Mouse (Mus musculus): Measurements from ENCODE around the gene Ddx11.
"Not testable (repeated sequence)": the region's sequence is repeated elsewhere in the genome, so short reads cannot be mapped to it uniquely, and the experiment has no call there.

DNA sequence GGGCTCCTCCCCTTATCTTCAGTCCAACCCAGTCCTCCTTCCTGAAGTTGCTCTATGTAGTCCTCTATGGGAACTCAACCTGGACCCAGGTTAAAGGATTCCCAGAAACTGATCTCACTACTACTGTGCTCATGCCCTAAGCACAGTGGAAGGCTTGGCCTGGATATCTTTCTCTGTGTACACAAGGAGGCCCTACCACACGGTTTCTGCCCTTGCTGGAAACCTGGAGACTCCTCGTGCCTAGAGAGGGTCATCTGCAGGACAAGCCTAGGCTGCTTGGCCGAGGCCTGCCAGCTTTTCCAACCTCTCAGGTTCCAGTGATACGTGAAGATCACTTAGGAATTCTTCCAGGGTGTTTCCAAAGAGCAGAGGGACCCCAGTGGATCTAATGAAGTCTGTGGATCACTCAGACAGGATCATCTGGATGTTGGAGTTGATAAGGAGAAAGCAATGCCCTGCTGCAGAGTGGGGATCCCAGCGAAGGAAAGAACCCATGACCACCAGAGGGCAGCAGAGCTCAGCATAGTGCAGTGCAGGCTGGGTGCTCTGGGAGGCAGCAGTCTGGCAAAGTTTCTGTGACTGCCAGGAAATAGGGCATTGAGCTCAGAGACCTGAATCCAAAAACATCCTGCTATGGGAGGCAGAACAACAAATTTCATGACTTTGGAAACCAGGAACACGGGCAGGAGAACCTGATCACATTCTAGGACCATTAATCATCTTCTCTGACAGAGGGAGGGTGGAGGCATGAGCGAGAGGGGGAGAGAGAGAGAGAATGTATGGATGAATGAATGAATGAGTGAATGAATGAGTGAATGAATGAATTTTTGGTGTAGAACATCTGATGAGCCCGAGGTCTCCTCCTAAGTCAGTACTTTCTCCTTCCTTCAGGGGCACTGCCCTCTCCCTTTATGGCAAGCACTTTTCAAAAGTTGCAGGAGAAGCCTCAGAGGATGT lies 29.7 kb downstream of the Ddx11 start:
- not testable (repeated sequence) for TF ChIP-seq CTCF (IDR thresholded peaks at IDR 0.05 in 2 of 3, conservative IDR thresholded peaks at IDR 0.05 in 1 of 3; ENCODE audit: control insufficient read depth in 1 of 3, insufficient read depth in 1 of 3, low read depth in 2 of 3, low read length in 3 of 3, poor library complexity in 1 of 3, severe bottlenecking in 1 of 3); E2F4 (IDR thresholded peaks at IDR 0.05; ENCODE audit: borderline replicate concordance, low read depth, low read length); TAL1 (IDR thresholded peaks at IDR 0.05; ENCODE audit: low read length); ETS1 (IDR thresholded peaks at IDR 0.05; ENCODE audit: low read depth, low read length); EP300 (IDR thresholded peaks at IDR 0.05; ENCODE audit: low read depth in 1 of 2, low read length in 2 of 2)
